Mouse (Mus musculus) layer of hippocampus, adult 18-20 months (tissue): ENCODE data around the gene Crlf1. TPM values are rescaled to one million over a fixed set of nuclear protein-coding genes. Genes with fewer than 3 reads are reported as not detected.
A peak's percentile ranks its signal among the peaks of the same experiment; 100 is the strongest.

Source experiments
- DNase-seq, 2 experiments: peaks; one replicate each; pipeline ENCODE4 v3.0.0; 2022; ENCODE audit warnings: low spot score in 2 of 2
- total RNA-seq, 2 experiments: library from RNA; stranded (reverse); gene quantifications; 2 replicates each; pipeline ENCODE4 v1.2.3; 2021

The Crlf1 gene
- total RNA-seq, 2 experiments from 2014 or later: 33.1 to 38.2 TPM

DNA sequence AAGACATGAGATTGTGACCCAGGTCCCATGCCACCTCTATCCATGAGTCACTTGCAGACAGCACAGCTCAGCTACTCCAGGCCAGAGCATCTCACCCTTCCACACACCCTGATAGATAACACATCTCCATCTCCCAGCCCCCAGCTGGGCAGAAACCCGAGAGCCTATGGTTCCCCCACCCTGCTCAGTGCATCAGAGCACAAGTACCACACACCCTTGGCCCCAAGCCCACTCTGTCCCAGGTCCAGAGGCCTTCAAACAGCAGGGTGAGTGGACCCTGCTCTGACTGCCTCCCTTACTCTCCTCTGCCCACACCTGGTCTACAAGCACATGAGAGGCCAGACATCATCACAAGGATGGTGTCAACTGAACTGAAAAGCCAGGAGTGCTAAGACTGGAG lies 25.1 kb upstream of the Crlf1 start:
- DNase-seq: no peak

DNA sequence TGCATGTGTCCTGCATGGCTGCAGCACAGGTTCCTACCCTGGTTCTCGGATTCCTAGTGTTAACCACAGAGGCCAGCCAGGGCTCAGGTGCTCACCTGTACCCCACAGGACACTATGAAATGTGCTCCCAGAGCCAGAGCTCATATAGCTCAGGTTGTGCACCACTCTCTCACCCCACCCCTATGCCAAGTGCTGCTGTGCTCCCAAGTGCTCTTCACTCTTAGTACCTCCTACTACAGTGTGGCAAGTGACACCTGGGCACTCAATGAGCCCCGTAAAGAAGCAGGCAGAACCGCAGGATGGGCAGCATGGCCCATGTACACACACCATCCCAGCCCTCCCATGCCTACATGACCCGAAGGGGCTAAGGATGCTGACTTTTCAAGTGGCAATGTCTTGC lies 24.2 kb upstream of the Crlf1 start:
- no peak for DNase-seq

DNA sequence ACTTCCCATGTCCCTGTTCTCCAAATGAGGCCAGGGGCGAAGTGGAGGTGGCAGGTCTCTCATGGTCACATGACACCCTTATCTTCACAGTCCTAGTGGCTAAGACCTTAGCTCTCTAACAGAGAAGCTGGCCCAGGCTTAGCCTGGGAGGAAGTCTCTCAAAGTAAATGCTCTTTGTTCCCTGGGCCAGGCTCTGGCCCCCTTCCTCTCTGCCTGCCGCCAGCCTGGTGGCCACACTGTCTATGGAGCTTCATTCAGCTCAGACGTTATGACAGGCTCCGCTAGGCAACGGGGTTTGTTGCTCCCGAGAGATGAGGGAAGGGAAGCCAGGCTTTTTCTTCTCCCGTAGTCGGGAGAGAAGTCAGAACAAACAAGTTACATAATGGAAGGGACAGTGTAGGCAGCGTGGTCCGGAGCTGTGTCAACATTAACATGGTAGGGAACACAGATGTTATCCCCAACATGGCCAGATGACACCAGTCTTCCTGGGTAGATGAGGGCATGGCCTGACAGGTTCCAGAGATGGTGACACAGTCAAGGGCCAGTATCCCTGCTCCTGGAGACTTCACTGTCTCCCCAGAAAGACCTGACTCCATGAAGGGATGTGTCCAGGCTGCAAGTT lies 23.6 kb upstream of the Crlf1 start:
- DNase-seq: no peak

DNA sequence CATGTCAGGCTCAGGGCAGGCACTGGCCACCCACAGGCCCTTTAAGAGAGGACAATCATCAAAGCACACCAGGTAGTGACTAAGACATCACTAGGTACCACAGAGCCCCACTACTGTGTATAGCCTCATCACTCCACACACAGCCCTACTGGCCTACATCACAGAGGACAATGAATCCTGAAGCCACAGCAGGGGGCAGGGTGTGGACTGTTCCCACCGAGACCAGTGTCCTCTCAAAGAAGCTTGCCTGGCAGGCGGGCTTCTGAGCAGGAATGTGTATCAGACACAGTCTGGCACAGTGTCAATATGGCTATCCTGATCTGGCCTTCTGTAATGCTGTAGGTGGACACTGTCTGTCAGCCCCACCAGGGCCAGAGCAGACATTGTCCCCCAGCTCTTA lies 23.0 kb upstream of the Crlf1 start:
- no peak for DNase-seq

DNA sequence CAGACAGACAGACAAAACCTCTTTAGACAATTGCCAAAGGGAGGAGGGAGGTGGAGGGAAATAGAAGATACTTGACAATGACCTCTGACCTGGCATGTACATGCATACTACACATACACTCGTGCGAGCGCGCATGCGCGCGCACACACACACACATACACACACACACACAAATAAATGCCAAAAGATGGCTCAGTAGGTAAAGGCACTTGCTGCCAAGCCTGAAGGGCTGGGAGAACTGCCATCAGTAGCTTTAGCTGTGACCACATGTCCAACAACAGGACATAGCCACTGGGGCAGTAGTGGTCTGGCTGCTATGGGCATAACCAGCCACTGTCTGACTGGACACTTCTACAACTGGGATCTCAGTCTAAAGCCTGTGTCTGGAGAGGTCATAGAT lies 21.1 kb upstream of the Crlf1 start:
- no peak for DNase-seq

DNA sequence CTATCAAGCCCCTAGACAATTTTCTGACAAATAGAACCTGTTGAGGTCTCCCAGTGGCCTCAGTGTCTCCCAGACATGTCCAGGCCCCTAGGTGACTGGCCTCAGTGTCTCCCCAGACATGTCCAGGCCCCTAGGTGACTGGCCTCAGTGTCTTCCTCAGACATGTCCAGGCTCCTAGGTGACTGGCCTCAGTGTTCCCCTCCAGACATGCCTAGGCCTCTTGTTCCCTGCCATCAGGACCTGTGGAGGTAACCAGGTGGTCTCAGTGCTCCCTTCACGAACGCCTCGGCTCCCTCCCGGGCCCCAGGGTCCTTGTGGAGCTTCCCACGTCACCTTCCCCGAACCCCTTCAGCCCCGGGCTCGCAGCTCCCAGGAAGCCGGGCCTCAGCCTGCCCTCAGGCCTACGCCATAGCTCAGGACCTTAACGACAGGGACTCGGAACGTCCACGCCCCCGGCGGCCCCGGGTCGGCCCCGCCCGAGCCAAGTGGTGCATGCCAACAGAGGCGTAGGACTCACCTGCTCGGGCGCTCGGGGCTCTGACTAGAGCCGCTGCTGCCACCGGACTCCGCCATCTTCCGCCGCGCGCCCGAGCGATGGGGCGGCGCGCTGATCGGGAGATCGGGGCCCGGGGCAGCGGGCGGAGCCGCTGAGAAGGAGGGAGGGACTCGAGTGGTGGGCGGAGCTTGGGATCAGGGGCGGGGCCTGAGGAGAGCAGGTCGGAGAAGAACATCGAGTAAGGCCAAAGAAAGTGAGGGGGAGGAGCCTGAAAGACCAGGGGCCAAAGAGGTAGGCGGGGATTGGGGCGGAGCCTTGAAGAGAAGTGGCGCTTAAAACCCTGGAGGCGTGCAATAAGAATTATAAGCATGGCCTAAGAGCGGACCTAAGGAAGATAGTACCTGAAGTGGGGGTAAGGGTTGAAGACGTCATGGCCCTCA lies 16.4 kb upstream of the Crlf1 start, which contains the start of gene Klhl26:
TSS of gene Klhl26 (minus strand) at position 636 of the 936 bp plus-strand sequence.
- DNase-seq: peak; percentile 90 to 92

DNA sequence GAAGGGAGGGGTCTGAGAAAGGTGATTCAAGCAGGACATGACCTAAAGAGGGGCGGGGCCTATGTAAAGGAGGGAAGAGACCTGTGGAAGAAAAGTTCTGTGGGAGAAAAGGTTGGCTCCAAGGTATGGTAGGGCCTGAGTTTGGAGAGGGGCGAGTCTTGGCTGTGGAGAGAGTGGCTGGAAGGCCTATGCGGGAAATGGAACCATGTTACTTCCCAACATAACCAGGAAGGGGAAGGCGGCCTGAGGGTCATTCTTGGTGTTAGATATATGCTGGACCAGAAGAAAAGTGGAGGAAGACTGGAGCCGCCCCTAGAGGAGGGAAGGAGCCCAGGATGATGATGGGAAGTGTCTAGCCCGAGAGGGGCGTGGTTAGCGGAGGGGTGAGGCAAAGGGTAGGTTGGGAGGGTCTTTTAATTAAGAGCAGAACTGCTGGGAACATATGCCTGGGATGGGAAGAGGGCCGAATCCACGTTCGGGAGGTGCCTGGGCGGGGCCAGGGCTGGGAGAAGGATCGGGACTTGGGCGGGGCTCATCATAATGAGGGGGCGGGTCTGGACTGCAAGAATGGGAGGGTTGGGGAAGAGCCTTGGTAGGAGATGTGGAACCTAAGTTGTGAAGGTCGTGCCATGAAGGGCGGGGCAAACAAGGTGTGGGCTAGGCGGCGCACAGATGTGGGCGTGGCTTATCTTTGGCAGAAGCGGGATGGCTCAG lies 15.5 kb upstream of the Crlf1 start:
- no peak for DNase-seq

DNA sequence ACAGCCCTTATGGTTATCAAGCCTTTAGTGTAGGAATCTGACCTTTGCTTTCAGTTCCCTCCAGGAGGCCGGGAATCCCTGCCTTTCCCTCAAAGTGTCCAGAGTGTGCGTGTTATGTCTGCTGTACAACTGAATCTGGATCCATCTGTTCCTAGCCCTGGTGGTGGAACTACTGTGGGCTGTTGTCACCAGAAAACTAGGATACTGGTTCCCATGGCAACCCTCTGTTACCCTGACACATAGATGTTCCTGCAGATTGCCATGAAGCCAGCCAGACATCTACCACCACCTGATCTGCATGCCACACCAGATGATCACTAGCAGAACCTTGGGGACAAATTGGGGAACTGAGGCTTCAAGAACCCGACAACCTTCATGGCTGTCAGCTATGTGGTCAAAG lies 11.1 kb upstream of the Crlf1 start:
- DNase-seq: peak; percentile 73 to 93

DNA sequence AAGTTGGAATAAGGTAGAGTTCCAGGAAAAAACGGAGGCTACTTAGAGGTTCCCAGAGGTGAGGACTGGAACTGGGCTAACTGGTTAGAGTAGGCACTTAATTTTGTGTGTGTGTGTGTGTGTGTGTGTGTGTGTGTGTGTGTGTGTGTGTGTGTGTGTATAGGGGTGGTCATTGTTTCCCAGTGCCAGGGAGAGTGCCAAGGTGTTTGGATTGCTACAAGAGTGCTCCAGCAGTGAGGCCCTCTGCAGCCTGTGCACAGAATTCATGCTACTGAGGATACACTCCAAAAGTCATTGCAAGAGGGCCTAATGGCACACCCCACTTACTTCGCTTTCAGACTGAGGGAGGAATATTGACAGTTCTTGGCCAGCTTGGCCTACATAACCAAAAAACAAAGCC lies 10.0 kb upstream of the Crlf1 start:
- DNase-seq: no peak

DNA sequence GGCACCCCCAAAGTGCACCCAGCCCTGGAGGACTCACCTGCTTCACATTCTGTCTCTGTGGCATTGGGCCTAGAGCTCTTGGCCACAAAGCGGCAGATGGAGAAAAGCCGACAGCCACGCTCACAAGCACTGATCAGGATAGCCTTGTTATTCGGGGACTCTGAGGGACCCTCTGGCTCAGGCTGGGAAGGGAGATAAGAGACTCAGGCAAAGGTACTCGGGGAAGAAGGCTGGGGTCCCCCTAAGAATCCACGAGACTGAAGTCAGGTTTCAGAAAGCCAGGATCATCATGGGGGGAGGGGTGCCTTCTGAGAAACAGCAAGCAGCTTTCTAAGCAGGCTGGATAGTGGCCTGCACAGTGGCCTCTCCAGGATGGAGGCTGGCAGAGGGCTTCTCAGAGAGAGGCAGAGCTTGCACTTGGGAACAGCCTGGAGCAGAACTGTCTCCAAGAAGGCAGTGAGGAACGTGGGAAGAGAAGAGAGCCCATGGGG lies 6.7 kb upstream of the Crlf1 start:
- DNase-seq: no peak

DNA sequence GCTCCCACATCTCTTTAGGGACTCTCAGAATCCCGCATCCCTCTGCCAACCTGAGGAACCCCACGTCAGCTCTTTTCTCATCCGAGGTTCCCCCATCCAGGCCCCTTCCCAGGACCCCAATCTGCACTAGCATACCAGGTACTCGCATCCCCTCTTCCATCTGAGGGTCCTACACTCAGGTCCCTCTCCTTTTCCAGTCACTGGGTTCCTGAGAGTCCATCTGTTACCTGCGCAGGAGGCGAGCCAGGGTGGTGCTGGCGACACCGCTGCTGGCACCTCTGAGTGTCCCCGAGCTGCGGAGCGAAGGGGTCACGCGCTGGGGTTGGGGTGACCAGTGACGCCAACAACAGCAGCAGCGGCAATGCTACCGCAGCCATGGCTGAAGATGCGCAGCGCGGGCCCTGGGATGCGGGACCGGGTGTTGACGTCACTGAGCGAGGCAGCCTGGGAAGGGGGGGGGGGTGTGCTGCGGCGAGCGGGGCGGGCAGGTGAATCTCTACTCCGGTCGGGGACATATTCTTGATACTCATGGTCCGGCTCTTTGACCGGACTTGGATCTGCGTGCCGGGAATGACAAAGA lies 5.9 kb upstream of the Crlf1 start, which contains the start of gene Tmem59l:
TSS of gene Tmem59l (minus strand) at position 418 of the 580 bp plus-strand sequence.
- peak; percentile 54 to 61 for DNase-seq

DNA sequence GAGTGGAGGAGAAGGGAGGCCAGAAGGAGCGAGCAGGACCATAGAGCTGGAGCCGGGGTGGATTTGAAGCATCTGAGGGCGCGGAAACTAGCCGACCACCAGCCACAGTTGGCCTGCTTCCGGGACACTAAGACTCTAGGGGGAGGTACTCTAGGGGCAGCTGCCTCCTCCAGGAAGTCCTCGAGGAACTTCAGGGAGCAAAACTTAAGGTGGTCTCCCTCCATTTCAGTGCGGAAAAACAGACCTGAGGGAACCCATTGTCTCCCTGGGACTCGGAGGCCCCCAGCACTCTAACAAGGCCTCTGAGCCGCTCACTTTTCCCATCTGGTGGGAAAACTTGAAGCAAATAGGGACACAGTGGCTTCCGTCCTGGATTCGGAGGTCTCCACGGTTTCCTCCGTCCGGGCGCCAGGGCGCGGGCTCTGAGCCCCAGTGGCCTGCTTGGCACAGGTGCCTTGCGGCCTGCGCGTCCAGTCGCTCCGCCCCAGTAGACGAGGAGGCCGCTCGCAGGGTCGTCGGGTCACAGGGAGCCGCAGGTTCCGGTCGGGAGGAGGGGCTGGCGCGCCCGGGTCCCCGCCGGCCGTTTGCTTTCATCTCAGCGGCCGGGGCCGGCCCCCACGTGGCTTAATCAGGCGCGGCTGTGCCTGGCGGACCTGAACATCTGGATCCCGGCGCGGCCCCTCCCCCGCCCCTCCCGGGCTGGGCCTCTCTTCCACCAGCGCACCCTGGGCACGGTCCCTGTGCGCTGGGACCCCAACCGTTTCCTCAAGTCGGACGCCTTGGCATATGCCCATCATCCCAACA lies 4.8 kb upstream of the Crlf1 start:
- no peak for DNase-seq

DNA sequence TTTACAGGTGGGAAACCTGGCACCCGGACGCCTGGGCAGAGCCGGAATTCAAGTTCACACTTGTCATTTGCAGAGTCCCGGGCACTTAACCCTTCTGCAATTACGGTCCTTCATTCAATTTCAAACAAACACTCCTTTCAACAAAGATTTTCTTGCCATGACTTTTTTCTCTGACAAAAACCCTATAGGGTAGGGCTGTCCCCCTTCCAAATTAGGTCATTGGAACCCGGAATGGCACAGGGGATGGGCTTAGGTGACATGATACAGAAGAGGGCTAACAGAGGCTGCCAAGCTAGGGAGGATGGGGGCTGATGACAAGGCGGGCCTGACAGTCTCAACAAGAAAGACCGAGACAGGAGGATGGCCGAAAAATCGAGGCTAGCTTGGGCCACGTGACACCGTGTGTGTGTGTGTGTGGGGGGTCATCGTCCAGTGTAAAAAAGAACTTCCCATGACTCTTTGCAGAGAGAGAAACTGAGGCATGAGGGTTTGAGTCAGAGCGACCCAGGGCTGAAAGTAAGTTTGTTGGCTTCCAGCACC lies 4.0 kb upstream of the Crlf1 start:
- DNase-seq: no peak

DNA sequence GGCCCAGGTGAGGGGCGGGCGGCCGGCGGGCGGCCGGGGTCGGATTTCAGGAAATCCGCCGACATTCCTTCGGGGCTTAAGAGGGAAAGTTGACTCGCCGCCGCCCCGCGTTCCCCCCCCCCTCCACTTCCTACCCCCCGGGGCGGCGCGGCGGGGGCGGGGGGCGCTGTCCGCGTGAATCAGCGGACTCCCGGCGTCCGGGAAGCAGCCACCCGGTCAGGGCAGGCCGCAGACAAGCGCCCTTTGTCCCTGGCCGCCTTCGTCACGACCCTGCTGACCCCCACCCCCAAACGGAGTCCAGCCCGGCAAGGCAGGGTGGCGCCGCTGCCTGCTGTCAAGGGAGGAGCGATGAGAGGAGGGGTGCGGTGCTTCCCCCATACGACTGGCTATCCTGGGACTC lies 3.4 kb upstream of the Crlf1 start:
- DNase-seq: no peak

DNA sequence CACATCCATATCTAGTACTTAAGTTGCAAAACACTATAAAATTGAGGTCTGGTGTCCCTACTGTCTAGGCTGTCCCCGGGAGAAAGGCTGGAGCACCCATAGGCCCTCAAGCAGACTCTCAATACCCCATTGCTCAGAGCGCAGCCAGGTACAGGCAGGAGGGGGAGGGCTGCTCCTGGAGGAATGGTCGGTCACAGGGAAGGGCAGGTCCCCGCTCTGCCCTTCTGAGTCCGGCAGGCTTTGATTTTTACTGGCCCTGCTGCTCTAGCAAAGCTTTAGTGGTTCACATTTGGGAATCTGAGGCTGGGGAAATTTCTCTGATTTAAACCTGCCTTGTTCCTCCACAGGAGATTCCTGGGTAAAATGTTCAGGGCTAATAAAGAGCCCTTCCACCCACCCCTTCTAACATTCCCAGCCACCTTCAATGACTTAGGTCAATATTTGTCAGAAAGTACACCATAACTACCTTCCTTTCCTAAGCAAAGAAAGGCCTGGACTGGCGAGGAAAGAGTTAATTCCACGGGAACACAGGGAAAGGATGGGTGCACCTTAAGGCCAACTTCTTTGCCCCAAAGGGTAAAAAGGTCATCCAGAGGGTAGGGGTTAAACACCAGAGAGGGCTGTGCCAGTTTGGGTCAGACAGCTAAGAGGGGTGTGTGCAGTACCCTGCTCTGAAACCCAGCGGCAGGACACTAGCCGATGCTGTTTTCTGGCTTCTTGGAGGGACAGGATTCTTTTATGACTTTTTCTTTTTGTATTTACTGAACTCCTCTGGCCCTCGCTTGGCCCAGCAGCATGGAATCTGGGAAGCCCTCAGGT lies 2.7 kb upstream of the Crlf1 start:
- no peak for DNase-seq

DNA sequence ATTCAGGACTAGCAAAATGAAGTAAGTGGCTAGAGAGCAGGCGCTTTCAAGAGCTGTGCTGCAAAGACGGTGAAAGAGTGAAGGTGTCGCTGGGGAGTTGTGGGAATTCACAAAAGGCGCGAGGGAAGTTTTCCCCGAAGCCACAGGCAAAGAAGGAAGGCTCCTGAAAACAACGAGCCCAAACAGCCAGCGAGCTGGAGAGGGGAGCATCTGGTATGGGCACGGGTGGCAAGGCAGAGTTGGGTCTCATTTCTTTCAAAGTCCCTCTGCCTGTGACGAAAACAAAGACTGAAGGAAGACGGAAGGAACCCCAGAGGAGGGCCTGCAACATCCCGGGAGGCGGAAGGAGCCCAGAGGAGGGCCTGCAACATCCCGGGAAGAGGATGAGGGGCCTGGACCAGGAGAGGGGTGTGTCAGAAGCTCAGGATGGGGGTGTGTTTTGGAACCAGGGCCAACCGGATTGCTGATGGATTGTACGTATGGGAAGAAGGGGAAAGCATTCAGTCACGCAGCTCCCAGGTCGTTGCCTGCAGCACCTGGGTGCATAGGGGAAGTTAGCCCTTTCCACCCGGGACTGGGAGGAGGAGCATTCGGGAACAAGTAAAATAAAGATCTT lies 2.0 kb upstream of the Crlf1 start:
- no peak for DNase-seq

DNA sequence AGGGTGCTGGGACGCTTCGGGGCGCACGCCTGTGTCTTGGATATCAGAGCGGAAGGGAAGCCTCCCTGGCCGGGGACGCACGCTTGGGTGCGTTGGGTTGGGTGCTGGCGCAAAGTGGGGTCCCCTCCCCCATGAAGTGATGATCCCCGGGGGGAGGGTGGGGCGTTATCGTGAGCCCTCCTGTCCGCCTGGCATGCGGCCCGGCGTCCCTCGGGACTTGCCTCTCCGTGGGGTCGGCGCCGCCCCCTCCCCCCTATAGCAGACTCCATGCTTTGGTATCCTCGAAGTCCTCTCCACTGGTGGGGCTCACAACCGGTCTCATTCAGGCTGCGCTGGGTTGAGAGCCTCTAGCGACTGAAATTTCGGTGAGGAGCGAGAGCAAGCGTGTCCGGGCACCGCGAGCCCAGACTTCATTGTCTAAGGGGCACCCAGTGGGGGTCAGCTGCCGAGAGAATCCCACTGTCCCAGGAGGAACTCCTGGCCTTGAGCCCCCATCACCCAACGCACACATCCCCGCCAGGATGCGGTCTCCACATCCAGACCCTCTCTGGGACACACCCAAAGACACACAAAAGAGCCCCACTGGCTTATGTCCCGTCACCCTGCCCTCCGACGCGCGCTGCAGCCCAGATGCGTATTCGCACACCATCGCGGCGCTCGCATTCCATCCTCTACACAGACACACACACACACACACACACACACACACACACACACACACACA lies 896 bp downstream of the Crlf1 start:
- DNase-seq: no peak

DNA sequence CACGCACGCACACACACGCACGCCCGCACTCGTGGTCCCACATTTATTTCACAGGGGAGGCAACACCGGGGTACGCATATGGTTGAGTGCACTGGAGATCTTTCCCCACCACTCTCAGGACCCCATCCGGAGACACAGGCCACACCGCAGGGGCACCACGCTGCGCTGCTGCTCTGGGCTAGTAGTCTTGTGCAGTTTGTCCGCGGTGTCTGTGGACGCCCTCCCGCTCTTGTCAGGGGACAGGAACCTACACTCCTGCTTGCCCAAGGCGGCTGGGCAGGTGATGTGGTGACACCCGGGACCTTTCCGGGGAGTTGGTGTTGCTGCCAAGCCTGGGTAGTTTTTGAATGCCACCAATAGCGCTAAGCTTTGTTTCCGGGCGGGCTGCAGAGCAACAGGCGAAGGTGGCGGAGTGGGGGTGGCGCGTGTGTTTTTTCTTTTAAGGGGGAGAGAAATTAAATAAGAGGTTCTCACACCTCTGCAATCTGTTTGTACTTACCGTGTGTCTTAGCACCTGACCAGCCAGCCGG lies 1.5 kb downstream of the Crlf1 start:
- no peak for DNase-seq
